Mouse (Mus musculus) lung, postnatal 4 days (tissue): ENCODE results near the gene Tmem207.

Experiments
- DNase-seq, 2 experiments: peaks; one replicate each; pipeline ENCODE4 v3.0.0; 2021

Gene Tmem207

DNA sequence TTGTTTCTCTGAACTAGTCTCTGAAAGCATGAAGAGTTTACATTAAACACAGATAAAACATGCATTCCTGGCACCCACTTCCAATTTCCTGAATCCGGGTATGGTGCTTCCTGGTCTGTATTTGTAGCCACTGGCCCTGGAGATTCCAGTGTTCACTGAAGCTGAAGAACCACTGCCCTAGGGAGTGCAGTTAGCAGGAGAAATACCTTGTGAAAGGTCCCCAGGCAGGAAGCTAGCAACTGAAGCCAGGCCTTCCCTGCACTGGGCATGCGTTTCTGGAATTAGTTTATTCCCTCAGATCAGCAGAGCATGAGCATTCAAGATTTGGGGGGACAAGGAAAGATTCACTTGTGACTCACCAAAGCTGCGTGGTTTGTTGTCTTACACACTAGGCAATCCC, 72.4 kb downstream of the Tmem207 start:
- no peak for DNase-seq
